Mouse (Mus musculus) heart, adult 2 months (tissue): ENCODE results near the gene Pigs.

ENCODE experiments used
- CTCF ChIP-seq: fragments of 200-600 bp; IDR thresholded peaks from 2 replicates; pipeline ENCODE4 v1.8.1; 2022; ENCODE audit warnings: antibody characterized with exemption, mild to moderate bottlenecking, moderate library complexity
- EP300 ChIP-seq: fragments of 200-500 bp; IDR thresholded peaks from 2 replicates; pipeline ENCODE4 v1.6.1; 2011; ENCODE audit warnings: low read depth, low read length, control low read depth; ENCODE audit not compliant: insufficient read depth
- POLR2A ChIP-seq: fragments of 200-500 bp; IDR thresholded peaks from 2 replicates; pipeline ENCODE4 v1.6.1; 2011; ENCODE audit warnings: mild to moderate bottlenecking, low read depth, low read length, control low read depth; ENCODE audit not compliant: insufficient read depth

- TF ChIP-seq POLR2A (no peak), CTCF (no peak), EP300 (no peak)
These were observed 58.4 kb downstream of the Pigs start, which contains the start of gene Foxn1 for GRCm38 (mm10) chr11:78386508-78387043.
